In genomic region chr8:119779013-119779737, GRCm38 (mm10) we compare ENCODE assay signal across 8 mouse cellular contexts. TPM values are rescaled to one million over a fixed set of nuclear protein-coding genes. Genes with fewer than 3 reads are reported as not detected.
DNase-seq lines count a peak whose midpoint lies in the region; ATAC-seq and TF ChIP-seq lines count a peak whose summit lies in the region.

No protein-coding gene starts in this region.

- peak overlapping the region; percentile 60; the same call in 1 of the 2 replicates for H3K4me3 ChIP-seq in embryonic facial prominence, embryonic 14.5 days (ENCODE audit: low read depth, low read length)
- H3K4me3 ChIP-seq in limb, embryonic 14.5 days (replicated peaks; ENCODE audit: low read length): 0 out of 2 replicates have a peak overlapping the region, but pooled peaks have one; percentile 64
- H3K4me3 ChIP-seq in midbrain, postnatal 0 days (ENCODE audit: low read depth, low read length): no peak overlapping the region

- peak overlapping the region; percentile 90 for H3K4me2 ChIP-seq in embryonic facial prominence, embryonic 14.5 days (ENCODE audit: low read depth, low read length)
- peak overlapping the region; percentile 56 for H3K4me2 ChIP-seq in limb, embryonic 14.5 days (replicated peaks; ENCODE audit: low read depth, low read length, severe bottlenecking)
- peak overlapping the region; percentile 84 for H3K4me2 ChIP-seq in midbrain, postnatal 0 days (ENCODE audit: low read depth, low read length, poor library complexity, severe bottlenecking)

- 23% methylated on average over 14 of the region's 14 CpGs for WGBS in embryonic facial prominence, embryonic 14.5 days
- 23% methylated on average over 14 of the region's 14 CpGs for WGBS in limb, embryonic 14.5 days
- WGBS in midbrain, postnatal 0 days: 26% methylated on average over 14 of the region's 14 CpGs

- peak overlapping the region; percentile 76; the same call in 1 of the 2 replicates for H3K27ac ChIP-seq in embryonic facial prominence, embryonic 14.5 days (replicated peaks; ENCODE audit: low read depth, low read length)
- no peak overlapping the region; the same call in 1 of the 2 replicates for H3K27ac ChIP-seq in limb, embryonic 14.5 days (replicated peaks; ENCODE audit: low read depth, low read length)
- H3K27ac ChIP-seq in midbrain, postnatal 0 days (ENCODE audit: low read depth, low read length): peak overlapping the region; percentile 74

- DNase-seq in B cell, adult 2 months: peak; percentile 82 to 85
- peak; percentile 48 to 67 for DNase-seq in adrenal gland, postnatal 4 days (ENCODE audit: low spot score in 2 of 2)
- DNase-seq in embryonic facial prominence, embryonic 14.5 days (ENCODE audit: low spot score): peak; percentile 89
- peak; percentile 88 for DNase-seq in heart, adult 8-10 months (ENCODE audit: low spot score)
- peak; percentile 83 to 90 for DNase-seq in kidney, adult 8-10 months
- peak; percentile 87 for DNase-seq in limb, embryonic 14.5 days (ENCODE audit: low spot score)
- peak; percentile 94 for DNase-seq in midbrain, postnatal 0 days (ENCODE audit: low spot score)
- DNase-seq in spleen, postnatal 36 days (ENCODE audit: low spot score in 2 of 2): peak; percentile 77 to 81

- no peak for TF ChIP-seq POLR2A in limb, embryonic 14.5 days (IDR thresholded peaks at IDR 0.05; ENCODE audit: borderline replicate concordance, extremely low read depth, insufficient read depth, insufficient read length)

- TF ChIP-seq CTCF in midbrain, postnatal 0 days (IDR thresholded peaks at IDR 0.05): peak; percentile 98

- no peak overlapping the region for H3K9ac ChIP-seq in embryonic facial prominence, embryonic 14.5 days (ENCODE audit: low read depth, low read length)
- H3K9ac ChIP-seq in limb, embryonic 14.5 days (ENCODE audit: low read depth, low read length, severe bottlenecking): 0 out of 2 replicates have a peak overlapping the region, but pooled peaks have one; percentile 8
- H3K9ac ChIP-seq in midbrain, postnatal 0 days (replicated peaks; ENCODE audit: low read length, poor library complexity, severe bottlenecking): no peak overlapping the region

- no peaks in the 10 kb centered on the region for H3K9me3 ChIP-seq in embryonic facial prominence, embryonic 14.5 days (ENCODE audit: control insufficient read depth, low read length)
- H3K9me3 ChIP-seq in limb, embryonic 14.5 days (ENCODE audit: control insufficient read depth, low read length): no peaks in the 10 kb centered on the region
- H3K9me3 ChIP-seq in midbrain, postnatal 0 days (ENCODE audit: low read length): no peaks in the 10 kb centered on the region

- peaks cover 10% of the 10 kb centered on the region for H3K4me1 ChIP-seq in embryonic facial prominence, embryonic 14.5 days (ENCODE audit: control insufficient read depth, insufficient read depth, low read length)
- H3K4me1 ChIP-seq in limb, embryonic 14.5 days (ENCODE audit: control insufficient read depth, insufficient read depth, low read length): peaks cover 17% of the 10 kb centered on the region; the same call in 1 of the 2 replicates
- peaks cover 11% of the 10 kb centered on the region for H3K4me1 ChIP-seq in midbrain, postnatal 0 days (ENCODE audit: insufficient read depth, low read length)

- no peaks in the 10 kb centered on the region for H3K36me3 ChIP-seq in embryonic facial prominence, embryonic 14.5 days (ENCODE audit: control insufficient read depth, insufficient read depth, low read length)
- no peaks in the 10 kb centered on the region for H3K36me3 ChIP-seq in limb, embryonic 14.5 days (ENCODE audit: control insufficient read depth, insufficient read depth, low read length)
- no peaks in the 10 kb centered on the region for H3K36me3 ChIP-seq in midbrain, postnatal 0 days (ENCODE audit: insufficient read depth, low read length)

- ATAC-seq in embryonic facial prominence, embryonic 14.5 days (ENCODE audit: low read depth): peak; percentile 4; the same call in 1 of the 2 replicates
- ATAC-seq in limb, embryonic 14.5 days (ENCODE audit: low FRiP score, low read depth): peak; percentile 6; the same call in 1 of the 2 replicates
- no peak for ATAC-seq in midbrain, postnatal 0 days (ENCODE audit: low FRiP score)

- no peaks in the 10 kb centered on the region for H3K27me3 ChIP-seq in embryonic facial prominence, embryonic 14.5 days (replicated peaks; ENCODE audit: control insufficient read depth, insufficient read depth, low read length)
- H3K27me3 ChIP-seq in limb, embryonic 14.5 days (ENCODE audit: control insufficient read depth, insufficient read depth, low read length): no peaks in the 10 kb centered on the region
- H3K27me3 ChIP-seq in midbrain, postnatal 0 days (ENCODE audit: insufficient read depth, low read length): no peaks in the 10 kb centered on the region

RNA-seq across cellular contexts. Expression of gene Tldc1, which starts 1.0 kb away (rescaled TPM):
- total RNA-seq in adrenal gland, postnatal 4 days (2021): 10 to 100 TPM; 16.7 to 17.3 TPM
- polyA plus RNA-seq in embryonic facial prominence, embryonic 14.5 days (2014; fragmentation: Nextera tagmentation; extraction: Ambion mirVana): 5.4 and 5.5 TPM in 2 replicates
- total RNA-seq in heart, adult 8-10 months (2022): 10 to 100 TPM; 11.3 to 14.3 (median 12.1) TPM
- polyA plus RNA-seq in limb, embryonic 14.5 days (2012; rRNA removed): 10.6 and 11.7 TPM in 2 replicates
- 5.1 and 6.7 TPM in 2 replicates for polyA plus RNA-seq in limb, embryonic 14.5 days (2014; fragmentation: Nextera tagmentation; extraction: Ambion mirVana)
- total RNA-seq in midbrain, postnatal 0 days (2014; rRNA removed): 18.5 and 20.4 TPM in 2 replicates
- 6.7 and 7.4 TPM in 2 replicates for polyA plus RNA-seq in midbrain, postnatal 0 days (2015; fragmentation: Nextera tagmentation; extraction: Ambion mirVana)
